Mouse (Mus musculus): ENCODE results near the gene Cd79a. TPM values are rescaled to one million over a fixed set of nuclear protein-coding genes. Genes with fewer than 3 reads are reported as not detected.

Cd79a gene
- total and polyA plus RNA-seq, 3 experiments: 0.04 to 0.11 TPM; not detected in 1

- Histone ChIP-seq H3K4me1 (ENCODE audit: insufficient read depth, low read depth, low read length) (peaks cover 3% of the 10 kb centered on the region; the same call in 1 of the 2 replicates), H3K36me3 (replicated peaks) (peaks cover 84% of the 10 kb centered on the region), H3K9me3 (replicated peaks) (peaks cover 11% of the 10 kb centered on the region), H3K27me3 (ENCODE audit: insufficient read depth, low read length) (no peaks in the 10 kb centered on the region), H3K4me3 (ENCODE audit: low read depth, low read length) (no peak overlapping the region)
- DNase-seq (ENCODE audit: low spot score) (no peak), ATAC-seq (ENCODE audit: extremely low read depth, insufficient number of reproducible peaks, low FRiP score, poor library complexity, severe bottlenecking) (no peak)
- TF ChIP-seq GATA2 (IDR thresholded peaks at IDR 0.05; ENCODE audit: borderline replicate concordance, low read depth, low read length) (no peak), POLR2AphosphoS5 (IDR thresholded peaks at IDR 0.05; ENCODE audit: insufficient replicate concordance, low read depth, low read length) (no peak), TAL1 (conservative IDR thresholded peaks at IDR 0.05; ENCODE audit: low read depth, low read length) (no peak)
Observed at GRCm38 (mm10) chr7:24919728-24920127, 22.5 kb downstream of the Cd79a start.

GRCm38 (mm10) chr7:24930475-24930874 is 33.3 kb downstream of the Cd79a start:
- no peaks in the 10 kb centered on the region for H3K9me3 ChIP-seq (replicated peaks)
- DNase-seq (ENCODE audit: low spot score): no peak
- H3K27me3 ChIP-seq (ENCODE audit: insufficient read depth, low read length): peaks cover 18% of the 10 kb centered on the region; the same call in 1 of the 2 replicates
- H3K4me1 ChIP-seq (ENCODE audit: insufficient read depth, low read depth, low read length): peaks cover 12% of the 10 kb centered on the region; the same call in 1 of the 2 replicates
- H3K36me3 ChIP-seq (replicated peaks): peaks cover 27% of the 10 kb centered on the region
- no peak for ATAC-seq (ENCODE audit: extremely low read depth, insufficient number of reproducible peaks, low FRiP score, poor library complexity, severe bottlenecking)
- no peak overlapping the region for H3K4me3 ChIP-seq (ENCODE audit: low read depth, low read length)
- TF ChIP-seq CTCF (IDR thresholded peaks at IDR 0.05; ENCODE audit: low read depth, low read length): no peak
- no peak for TF ChIP-seq TAL1 (conservative IDR thresholded peaks at IDR 0.05; ENCODE audit: low read depth, low read length)
- TF ChIP-seq GATA2 (IDR thresholded peaks at IDR 0.05; ENCODE audit: borderline replicate concordance, low read depth, low read length): no peak
- no peak for TF ChIP-seq GATA1 (IDR thresholded peaks at IDR 0.05; ENCODE audit: borderline replicate concordance, low read length)
- no peak for TF ChIP-seq POLR2AphosphoS5 (IDR thresholded peaks at IDR 0.05; ENCODE audit: insufficient replicate concordance, low read depth, low read length)

DNA sequence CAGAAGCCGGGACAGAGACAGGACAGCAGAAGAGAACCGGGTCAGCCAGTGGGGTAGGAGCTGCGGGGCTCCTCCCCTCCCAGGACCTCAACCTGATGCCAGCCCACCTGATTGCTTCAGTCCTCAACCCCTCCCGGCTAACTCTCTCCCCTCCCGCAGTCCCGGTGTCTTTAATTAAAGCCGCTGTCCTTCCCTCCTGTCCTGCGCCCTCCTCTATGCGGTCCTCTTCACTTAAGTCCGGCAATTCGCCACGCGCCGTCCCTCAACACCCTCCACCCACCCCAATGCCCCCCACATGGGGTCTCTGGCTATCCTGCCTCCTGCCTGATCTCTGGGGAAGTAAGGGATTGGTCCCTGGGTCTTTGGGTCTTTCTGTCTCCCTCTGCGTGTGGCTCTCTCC is 34.5 kb downstream of the Cd79a start:
- DNase-seq (ENCODE audit: low spot score) (no peak), ATAC-seq (ENCODE audit: extremely low read depth, insufficient number of reproducible peaks, low FRiP score, poor library complexity, severe bottlenecking) (no peak)
- H3K9me3 ChIP-seq (replicated peaks): no peaks in the 10 kb centered on the region
- peaks cover 23% of the 10 kb centered on the region for H3K27me3 ChIP-seq (ENCODE audit: insufficient read depth, low read length)
- TF ChIP-seq POLR2AphosphoS5 (IDR thresholded peaks at IDR 0.05; ENCODE audit: insufficient replicate concordance, low read depth, low read length) (no peak), GATA1 (IDR thresholded peaks at IDR 0.05; ENCODE audit: borderline replicate concordance, low read length) (no peak), GATA2 (IDR thresholded peaks at IDR 0.05; ENCODE audit: borderline replicate concordance, low read depth, low read length) (no peak), TAL1 (conservative IDR thresholded peaks at IDR 0.05; ENCODE audit: low read depth, low read length) (no peak), CTCF (IDR thresholded peaks at IDR 0.05; ENCODE audit: low read depth, low read length) (no peak)
- no peak overlapping the region for H3K4me3 ChIP-seq (ENCODE audit: low read depth, low read length)
- H3K4me1 ChIP-seq (ENCODE audit: insufficient read depth, low read depth, low read length): peaks cover 5% of the 10 kb centered on the region
- peaks cover 15% of the 10 kb centered on the region for H3K36me3 ChIP-seq (replicated peaks)

- no peaks in the 10 kb centered on the region for H3K9me3 ChIP-seq (replicated peaks)
- DNase-seq (ENCODE audit: low spot score) (no peak), ATAC-seq (ENCODE audit: extremely low read depth, insufficient number of reproducible peaks, low FRiP score, poor library complexity, severe bottlenecking) (no peak)
- no peaks in the 10 kb centered on the region for H3K36me3 ChIP-seq (replicated peaks)
- no peak overlapping the region for H3K4me3 ChIP-seq (ENCODE audit: low read depth, low read length)
- TF ChIP-seq CTCF (IDR thresholded peaks at IDR 0.05; ENCODE audit: low read depth, low read length) (no peak), POLR2AphosphoS5 (IDR thresholded peaks at IDR 0.05; ENCODE audit: insufficient replicate concordance, low read depth, low read length) (no peak), GATA1 (IDR thresholded peaks at IDR 0.05; ENCODE audit: borderline replicate concordance, low read length) (no peak), GATA2 (IDR thresholded peaks at IDR 0.05; ENCODE audit: borderline replicate concordance, low read depth, low read length) (no peak), TAL1 (conservative IDR thresholded peaks at IDR 0.05; ENCODE audit: low read depth, low read length) (no peak)
- peaks cover 41% of the 10 kb centered on the region for H3K27me3 ChIP-seq (ENCODE audit: insufficient read depth, low read length)
- H3K4me1 ChIP-seq (ENCODE audit: insufficient read depth, low read depth, low read length): no peaks in the 10 kb centered on the region
Observed at GRCm38 (mm10) chr7:24943641-24944040, 46.5 kb downstream of the Cd79a start.

DNA sequence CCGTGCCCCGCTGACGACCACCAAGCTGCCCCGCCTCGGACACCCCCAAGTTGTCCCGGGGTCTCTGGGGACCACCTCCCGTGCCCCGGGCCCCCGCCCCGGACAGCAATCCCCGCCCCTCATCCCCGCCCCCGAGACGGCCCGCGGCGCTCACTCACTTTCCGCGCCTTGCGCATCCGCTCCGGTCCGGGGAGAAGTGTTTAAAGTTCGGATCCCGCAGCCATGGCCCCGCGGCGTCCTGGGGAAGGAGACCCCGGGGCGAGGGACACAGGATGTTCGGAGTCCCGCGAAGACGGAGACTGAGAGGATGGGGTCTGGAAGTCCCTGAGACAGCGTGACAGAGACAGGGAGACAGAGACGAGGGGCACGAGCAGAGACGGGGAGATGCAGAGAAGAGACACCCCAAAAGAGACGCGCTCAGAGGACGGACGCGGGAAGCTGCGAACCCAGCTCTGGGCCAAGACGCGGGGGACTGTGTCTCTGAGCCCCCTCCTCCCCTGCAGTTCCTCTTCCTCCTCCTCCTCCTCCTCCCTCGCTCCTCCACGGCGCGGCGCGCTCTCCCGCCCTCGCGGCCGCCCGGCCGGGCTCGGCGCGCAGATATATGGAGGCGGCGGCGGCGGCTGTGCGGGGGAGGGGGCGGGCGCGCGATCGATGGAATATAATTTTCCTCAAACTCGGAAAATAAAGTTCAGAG is 47.2 kb downstream of the Cd79a start, which contains the start of gene Gm4881:
Gm4881 (minus strand) TSS at position 238 of the 694 bp plus-strand sequence.
- no peak for ATAC-seq (ENCODE audit: extremely low read depth, insufficient number of reproducible peaks, low FRiP score, poor library complexity, severe bottlenecking)
- no peak within 1 kb of the TSS for H3K4me3 ChIP-seq (ENCODE audit: low read depth, low read length)

DNA sequence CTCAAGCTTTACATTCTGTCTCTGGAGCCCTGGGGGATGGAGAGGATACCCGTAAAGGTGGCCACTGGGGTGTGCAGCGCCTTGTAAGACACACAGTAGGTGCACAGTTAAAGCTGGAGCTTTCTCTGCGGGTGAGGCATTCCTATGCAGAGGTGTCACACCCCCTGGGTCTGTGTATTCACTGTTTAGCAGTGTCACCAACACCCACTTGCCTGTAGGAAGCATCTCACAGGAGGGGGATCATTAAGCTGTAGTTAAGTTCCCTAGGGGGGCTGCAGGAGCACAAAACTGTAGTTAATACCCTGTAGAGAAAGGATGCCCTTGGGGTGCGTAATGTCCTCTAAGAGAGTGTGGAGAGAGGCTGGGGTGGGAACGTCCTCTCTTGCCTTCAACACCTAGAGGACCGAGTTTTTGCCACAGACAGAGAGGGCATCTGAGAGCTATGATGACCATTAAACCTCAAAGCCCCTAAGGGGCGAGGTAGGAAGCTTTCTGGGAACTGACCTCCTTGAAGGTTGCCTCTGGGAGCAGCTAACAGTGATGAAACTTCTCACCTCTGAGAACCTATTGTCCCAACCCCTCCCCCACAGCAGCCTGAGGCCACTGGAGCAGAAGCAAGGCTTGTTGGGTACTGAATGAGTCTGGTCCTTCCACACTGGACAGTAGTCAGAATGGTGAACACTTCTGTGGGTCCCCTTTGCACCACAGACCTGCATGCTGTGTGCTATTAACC is 50.3 kb downstream of the Cd79a start:
- Histone ChIP-seq H3K27me3 (ENCODE audit: insufficient read depth, low read length) (peaks cover 26% of the 10 kb centered on the region), H3K4me3 (ENCODE audit: low read depth, low read length) (no peak overlapping the region), H3K9me3 (replicated peaks) (no peaks in the 10 kb centered on the region), H3K4me1 (ENCODE audit: insufficient read depth, low read depth, low read length) (peaks cover 4% of the 10 kb centered on the region; the same call in 1 of the 2 replicates), H3K36me3 (replicated peaks) (no peaks in the 10 kb centered on the region)
- TF ChIP-seq CTCF (IDR thresholded peaks at IDR 0.05; ENCODE audit: low read depth, low read length): no peak
- no peak for TF ChIP-seq GATA1 (IDR thresholded peaks at IDR 0.05; ENCODE audit: borderline replicate concordance, low read length)
- no peak for TF ChIP-seq TAL1 (conservative IDR thresholded peaks at IDR 0.05; ENCODE audit: low read depth, low read length)
- DNase-seq (ENCODE audit: low spot score): no peak
- no peak for ATAC-seq (ENCODE audit: extremely low read depth, insufficient number of reproducible peaks, low FRiP score, poor library complexity, severe bottlenecking)

More for the DNA sequence above, 47.2 kb downstream of the Cd79a start, which contains the start of gene Gm4881:
- H3K9me3 ChIP-seq (replicated peaks): no peaks in the 10 kb centered on the region
- H3K27me3 ChIP-seq (ENCODE audit: insufficient read depth, low read length): peaks cover 37% of the 10 kb centered on the region
- TF ChIP-seq CTCF (IDR thresholded peaks at IDR 0.05; ENCODE audit: low read depth, low read length) (no peak), TAL1 (conservative IDR thresholded peaks at IDR 0.05; ENCODE audit: low read depth, low read length) (no peak), GATA2 (IDR thresholded peaks at IDR 0.05; ENCODE audit: borderline replicate concordance, low read depth, low read length) (no peak), GATA1 (IDR thresholded peaks at IDR 0.05; ENCODE audit: borderline replicate concordance, low read length) (no peak), POLR2AphosphoS5 (IDR thresholded peaks at IDR 0.05; ENCODE audit: insufficient replicate concordance, low read depth, low read length) (no peak)
- no peak for DNase-seq (ENCODE audit: low spot score)
- H3K36me3 ChIP-seq (replicated peaks): no peaks in the 10 kb centered on the region
- H3K4me1 ChIP-seq (ENCODE audit: insufficient read depth, low read depth, low read length): no peaks in the 10 kb centered on the region
